Mouse (Mus musculus) gonadal fat pad, adult 2 months (tissue): ENCODE data around the gene Cx3cl1. TPM values are rescaled to one million over a fixed set of nuclear protein-coding genes. Genes with fewer than 3 reads are reported as not detected.

Experiments used
- DNase-seq: peaks from one replicate; pipeline ENCODE4 v3.0.0-alpha.2; 2012; ENCODE audit warnings: low read depth
- polyA plus RNA-seq: library from polyadenylated mRNA; depleted of rRNA; stranded (reverse); fragments of >200 nt; gene quantifications from 2 replicates; pipeline ENCODE4 v1.2.3, GENCODE M21; 2012

Gene Cx3cl1
- polyA plus RNA-seq, 1 experiment: 31.2 TPM

GRCm38 (mm10) chr8:94773700-94774171, 1.9 kb downstream of the Cx3cl1 start:
- DNase-seq: no peak

DNA sequence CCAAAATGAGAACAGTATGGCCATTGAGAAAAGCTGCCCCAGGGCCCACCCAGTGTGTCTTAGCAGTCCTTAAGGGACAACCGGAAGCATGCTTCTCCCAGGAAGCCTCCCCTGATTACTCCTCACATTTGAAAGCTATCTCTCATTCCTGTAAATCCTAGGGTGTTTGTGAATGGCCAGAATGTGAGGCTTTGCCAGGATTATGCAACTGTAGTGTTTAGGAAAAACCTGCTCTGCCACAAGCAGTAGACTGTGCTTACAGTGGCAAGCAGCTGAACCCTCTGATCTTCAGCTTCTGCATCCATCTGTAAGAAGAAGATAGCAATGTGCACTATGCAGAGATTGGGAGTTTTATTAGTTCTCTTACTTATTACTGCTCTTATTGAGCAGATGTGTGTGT, 2.8 kb downstream of the Cx3cl1 start:
- no peak for DNase-seq

- no peak for DNase-seq
Observed at GRCm38 (mm10) chr8:94776346-94776745, 4.5 kb downstream of the Cx3cl1 start.

GRCm38 (mm10) chr8:94778036-94778435, 6.2 kb downstream of the Cx3cl1 start:
- DNase-seq: no peak

DNA sequence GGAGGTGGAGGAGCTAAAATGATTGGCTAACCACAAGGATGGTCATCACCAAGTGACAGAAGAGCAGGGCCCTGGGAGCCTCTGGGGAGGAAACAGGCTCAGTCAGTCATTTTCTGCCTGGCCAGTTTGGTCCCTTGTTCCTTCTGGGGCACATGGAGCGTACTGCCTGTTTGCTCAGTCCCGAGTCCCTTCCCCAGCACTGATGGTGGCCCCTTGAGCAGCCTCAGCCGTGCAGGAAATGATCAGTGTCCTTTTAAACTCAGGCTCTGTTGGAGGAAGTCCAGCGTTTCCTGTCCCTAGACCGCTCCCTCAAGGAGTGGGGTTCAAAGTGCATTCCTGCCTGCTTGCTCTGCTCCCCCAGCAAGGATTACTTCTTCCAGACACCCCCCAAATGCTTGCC, 6.7 kb downstream of the Cx3cl1 start:
- no peak for DNase-seq

- no peak for DNase-seq
Observed at GRCm38 (mm10) chr8:94778895-94779533, 7.2 kb downstream of the Cx3cl1 start.

DNA sequence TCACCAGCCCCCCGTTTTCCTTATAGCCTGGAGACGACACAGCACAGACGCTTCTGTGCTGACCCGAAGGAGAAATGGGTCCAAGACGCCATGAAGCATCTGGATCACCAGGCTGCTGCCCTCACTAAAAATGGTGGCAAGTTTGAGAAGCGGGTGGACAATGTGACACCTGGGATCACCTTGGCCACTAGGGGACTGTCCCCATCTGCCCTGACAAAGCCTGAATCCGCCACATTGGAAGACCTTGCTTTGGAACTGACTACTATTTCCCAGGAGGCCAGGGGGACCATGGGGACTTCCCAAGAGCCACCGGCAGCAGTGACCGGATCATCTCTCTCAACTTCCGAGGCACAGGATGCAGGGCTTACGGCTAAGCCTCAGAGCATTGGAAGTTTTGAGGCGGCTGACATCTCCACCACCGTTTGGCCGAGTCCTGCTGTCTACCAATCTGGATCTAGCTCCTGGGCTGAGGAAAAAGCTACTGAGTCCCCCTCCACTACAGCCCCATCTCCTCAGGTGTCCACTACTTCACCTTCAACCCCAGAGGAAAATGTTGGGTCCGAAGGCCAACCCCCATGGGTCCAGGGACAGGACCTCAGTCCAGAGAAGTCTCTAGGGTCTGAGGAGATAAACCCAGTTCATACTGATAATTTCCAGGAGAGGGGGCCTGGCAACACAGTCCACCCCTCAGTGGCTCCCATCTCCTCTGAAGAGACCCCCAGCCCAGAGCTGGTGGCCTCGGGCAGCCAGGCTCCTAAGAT, 7.9 kb downstream of the Cx3cl1 start:
- DNase-seq: no peak

- no peak for DNase-seq
Observed at GRCm38 (mm10) chr8:94780491-94781154, 8.8 kb downstream of the Cx3cl1 start.

- DNase-seq: no peak
Observed at GRCm38 (mm10) chr8:94781155-94781837, 9.5 kb downstream of the Cx3cl1 start.

GRCm38 (mm10) chr8:94781838-94782235, 10.0 kb downstream of the Cx3cl1 start:
- DNase-seq: no peak

DNA sequence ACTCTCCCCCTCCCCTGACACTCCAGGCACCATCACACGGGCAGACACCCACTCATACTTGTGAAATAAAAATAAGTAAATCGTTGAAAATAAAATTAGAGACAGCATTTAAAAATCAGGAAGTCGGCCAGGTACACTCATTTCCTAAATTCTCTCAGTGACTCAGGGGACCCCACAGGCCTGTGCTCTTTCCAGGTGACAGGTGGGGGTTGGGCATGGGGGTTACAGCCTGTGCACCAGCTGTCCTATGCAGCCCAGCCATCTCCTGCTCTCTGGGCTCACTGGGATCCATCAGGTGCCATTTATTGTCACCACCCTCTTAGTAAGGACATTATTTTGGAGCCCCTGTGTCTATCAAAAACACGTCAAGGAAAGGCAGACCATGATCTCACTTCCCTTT, 12.1 kb downstream of the Cx3cl1 start:
- no peak for DNase-seq

DNA sequence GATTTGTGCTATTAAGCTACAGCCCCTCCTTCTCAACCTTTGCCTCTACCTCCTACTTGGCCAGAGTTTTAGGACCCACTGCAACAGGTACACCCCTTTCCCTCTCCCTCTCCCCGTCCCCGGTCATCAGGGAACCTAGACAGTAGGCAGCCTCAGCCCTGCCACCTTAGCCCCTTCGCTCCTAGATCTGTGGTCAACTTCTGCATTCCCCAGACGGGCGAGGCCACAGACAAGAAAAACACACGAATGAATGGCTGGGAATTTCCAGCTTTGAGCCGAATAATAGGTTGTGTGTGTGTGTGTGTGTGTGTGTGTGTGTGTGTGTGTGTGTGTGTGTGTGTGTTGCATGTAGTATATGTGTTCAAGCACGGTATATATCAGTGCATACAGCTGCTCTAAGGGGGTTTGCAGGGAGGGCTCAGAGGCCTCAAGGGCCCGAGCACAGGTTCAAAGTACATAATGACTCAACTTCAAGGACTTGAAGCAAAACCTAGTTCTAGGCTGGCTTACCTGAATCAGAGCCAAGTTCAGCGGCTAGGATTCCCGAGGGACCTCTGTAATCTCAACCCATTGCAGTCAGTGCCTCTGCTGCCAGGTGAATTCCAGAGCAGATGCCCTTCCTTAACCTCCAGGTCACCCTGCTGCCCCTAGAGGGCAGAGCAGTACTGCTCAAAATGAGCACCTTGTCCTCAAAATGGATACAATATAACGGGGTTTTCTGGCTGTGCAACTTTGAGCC, 13.6 kb downstream of the Cx3cl1 start:
- no peak for DNase-seq

DNA sequence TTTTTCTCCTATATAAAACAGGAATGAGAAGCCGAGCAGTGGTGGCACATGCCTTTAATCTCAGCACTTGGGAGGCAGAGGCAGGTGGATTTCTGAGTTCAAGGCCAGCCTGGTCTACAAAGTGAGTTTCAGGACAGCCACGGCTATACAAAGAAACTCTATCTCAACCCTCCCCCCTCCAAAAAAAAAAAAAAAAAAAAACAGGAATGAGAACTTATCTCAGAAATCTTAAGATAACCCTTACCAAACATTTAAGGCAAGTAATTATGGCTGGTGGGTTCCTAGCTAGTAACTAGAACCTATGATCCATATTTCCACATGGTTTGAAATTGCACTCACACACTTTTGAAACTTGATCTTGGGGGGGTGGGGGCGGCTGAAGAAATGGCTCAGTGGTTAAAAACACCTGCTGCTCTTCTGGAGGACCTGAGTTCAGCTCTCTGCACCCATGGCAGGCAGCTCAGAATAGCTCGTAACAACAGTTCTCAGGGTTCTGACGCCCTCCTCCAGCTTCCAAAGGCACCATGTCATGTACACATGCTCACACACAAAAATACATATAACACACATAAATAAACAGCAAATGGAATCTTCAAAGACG, 14.3 kb downstream of the Cx3cl1 start:
- no peak for DNase-seq

- DNase-seq: peak; percentile 95
Observed at GRCm38 (mm10) chr8:94787524-94788501, 16.0 kb downstream of the Cx3cl1 start.

DNA sequence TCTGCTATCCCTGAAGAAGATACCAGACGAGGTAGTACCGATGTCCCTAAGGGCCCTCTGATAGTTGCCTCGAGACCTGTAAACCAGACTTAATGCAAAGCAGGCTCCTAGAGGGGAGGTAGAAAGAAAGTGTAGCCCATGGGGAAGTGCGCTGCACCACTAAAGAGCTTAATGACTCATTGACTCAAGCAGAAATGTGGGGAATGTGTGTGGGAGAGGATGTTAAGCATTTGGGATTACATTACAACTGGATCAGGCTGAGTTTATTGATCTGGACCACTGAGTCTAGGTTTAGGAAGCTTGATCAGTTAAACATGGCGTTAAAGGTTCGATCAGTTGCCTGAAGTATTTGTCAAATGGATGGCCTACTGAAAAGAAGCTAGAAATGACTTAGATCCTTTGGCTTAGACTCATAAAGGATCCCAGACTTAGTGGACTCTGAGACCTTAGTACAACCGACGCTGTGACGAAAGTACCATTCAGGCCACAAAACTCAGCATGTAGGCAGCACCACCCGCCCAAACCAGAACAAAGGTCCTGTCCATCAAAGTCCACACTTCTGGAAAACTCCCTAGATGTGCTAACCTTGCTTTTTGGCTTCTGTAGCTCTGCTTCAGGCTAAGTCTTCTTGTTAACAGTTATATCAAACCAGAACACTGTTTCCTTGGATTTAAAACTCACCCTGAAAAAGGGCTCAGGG, 17.6 kb downstream of the Cx3cl1 start:
- DNase-seq: no peak

DNA sequence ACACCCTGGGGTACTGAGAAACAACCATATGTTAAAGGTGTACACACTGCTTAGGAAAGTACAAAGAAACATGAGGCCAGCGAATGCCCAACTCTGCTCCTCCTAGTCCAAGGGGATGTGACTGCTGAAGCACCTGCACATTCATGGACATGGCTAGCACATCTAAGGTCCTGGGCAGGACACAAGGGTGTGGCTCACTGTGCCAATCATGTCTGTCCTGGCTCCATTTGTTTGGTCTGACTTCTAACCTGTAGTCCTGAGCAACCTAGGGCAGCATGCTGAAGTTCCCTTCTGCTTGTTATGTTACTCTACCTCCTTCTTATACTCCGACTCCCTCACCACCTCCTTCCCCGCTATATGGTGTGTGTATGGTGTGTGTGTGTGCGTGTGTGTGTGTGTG, 22.6 kb downstream of the Cx3cl1 start:
- no peak for DNase-seq

- DNase-seq: no peak
Observed at GRCm38 (mm10) chr8:94794782-94795181, 23.0 kb downstream of the Cx3cl1 start.

DNA sequence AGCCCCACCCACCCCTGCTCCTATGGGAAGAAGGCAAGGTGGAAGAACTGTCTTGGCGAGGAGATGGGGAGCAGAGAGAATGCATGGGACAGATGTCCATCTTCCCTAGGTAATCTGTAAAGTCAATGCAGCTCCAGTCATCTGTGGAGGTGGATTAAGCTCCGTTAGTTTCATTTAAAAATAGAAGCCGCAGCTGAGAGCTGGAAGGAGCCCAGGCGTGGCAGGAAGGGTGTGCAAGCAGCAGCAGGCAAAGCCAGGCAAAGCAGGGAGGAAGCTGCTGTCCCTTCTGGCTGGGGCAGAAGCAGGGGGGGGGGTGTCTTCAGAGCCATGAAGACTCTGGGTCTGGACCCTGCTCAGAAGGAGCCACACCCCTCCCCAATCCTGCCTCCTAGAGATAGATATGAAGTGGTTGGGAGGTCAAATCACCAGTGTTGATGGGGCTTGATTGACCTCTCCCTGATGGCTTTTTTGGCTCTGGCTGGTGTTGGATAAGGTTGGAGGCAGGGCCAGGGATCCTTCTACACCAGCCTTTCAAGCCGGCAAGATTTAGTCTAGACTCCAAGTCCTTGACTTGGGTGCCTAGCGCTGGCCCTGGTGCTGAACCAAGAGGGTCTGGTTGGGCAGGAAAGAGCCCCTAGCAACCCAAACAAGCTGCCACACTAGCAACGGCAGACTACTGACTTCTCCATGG, 28.6 kb downstream of the Cx3cl1 start:
- DNase-seq: no peak
